Mouse (Mus musculus): Measurements from ENCODE around the gene Gm20388.
A peak's percentile ranks its signal among the peaks of the same experiment; 100 is the strongest.
"Not testable (repeated sequence)": the region's sequence is repeated elsewhere in the genome, so short reads cannot be mapped to it uniquely, and the experiment has no call there.

The Gm20388 gene

GRCm38 (mm10) chr8:120777732-120778131, 867.1 kb downstream of the Gm20388 start:
- DNase-seq: no peak

- no peak for DNase-seq
These were observed 868.5 kb downstream of the Gm20388 start for GRCm38 (mm10) chr8:120779106-120779505.

- no peak for DNase-seq
These were observed 873.1 kb downstream of the Gm20388 start for GRCm38 (mm10) chr8:120783781-120784180.

GRCm38 (mm10) chr8:120786753-120787152, 876.1 kb downstream of the Gm20388 start:
- DNase-seq: no peak

- DNase-seq: no peak
These were observed 877.0 kb downstream of the Gm20388 start for GRCm38 (mm10) chr8:120787631-120788030.

DNA sequence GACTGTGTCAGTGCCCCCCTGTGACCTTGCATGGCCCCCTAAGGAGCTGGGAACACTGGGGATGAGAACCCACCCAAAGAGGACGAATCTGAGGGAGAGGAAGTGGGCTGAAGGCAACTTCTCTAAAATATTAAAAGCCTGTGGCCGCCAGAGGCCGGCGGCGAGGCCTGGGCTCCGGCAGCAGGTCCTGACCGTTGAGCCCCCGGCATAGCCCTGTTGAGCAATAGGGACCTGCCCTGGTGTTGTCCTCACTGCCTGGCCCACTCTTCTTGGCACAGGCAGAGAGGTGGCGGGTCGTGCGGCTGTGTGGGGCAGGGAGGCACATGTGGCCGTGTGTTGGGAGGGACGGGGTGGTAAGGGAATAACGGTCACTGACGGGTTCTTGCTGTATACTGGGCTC, 882.1 kb downstream of the Gm20388 start:
- peak; percentile 44 for DNase-seq

DNA sequence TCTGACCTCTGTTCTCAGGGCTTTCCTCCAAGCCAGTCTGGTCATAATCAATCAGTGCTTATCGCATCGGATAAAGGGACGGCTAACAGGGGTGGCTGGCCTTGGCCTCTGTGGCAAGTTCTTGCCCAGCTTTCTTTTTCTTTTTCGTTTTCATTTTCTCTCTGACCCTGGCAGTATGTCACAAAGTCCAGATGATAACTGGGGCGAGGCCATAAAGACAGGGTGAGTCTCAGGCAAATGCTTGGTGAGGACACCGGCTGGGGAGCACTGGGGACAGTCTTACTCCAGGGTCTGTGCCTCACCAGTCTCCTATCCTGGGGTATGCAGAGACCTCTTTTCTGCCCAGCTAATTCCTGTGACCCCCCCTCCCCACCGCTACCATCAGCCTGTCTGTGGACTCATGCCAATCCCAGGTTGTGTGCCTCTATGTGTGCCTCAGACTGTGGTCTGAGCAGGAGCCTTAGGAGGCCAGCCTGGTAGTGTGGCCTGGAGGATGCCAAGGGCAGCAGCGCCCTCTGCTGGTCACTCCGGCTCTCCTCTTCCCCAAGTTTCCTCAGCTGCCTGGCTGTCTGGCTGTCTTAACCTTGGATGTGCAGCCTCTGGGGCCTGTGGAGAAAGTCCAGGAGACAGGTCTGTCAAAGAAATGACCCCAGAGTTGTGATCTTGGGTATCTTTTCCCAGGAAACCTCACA, 885.4 kb downstream of the Gm20388 start:
- peak; percentile 78 for DNase-seq

GRCm38 (mm10) chr8:120797019-120797727, 886.5 kb downstream of the Gm20388 start:
- no peak for DNase-seq

DNA sequence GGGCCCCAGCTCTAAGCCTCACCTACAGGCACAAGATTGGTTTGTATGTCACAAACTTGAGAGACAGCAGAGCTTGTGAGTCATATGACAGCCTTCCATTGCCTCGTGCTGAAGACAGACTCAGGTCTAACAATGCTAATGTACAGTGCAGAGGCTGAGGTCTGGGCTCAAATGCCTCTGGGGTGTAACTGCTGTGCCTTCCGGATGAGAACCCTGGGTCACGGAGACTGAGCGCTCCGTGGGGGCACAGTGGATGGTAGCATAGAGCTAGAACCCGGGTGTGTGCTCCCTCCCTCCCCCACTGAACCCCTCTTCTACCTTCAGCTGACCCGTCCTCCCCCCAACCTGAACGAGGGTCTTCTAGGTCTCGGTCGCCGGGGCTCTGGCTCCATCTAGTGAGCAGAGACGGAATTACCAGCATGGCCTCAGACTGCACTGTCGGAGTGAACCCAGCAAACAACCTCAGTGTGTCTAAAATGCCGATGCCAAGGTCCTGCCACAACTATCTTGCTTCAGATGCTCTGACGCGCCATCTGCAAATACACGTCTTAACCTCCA, 889.7 kb downstream of the Gm20388 start:
- peak; percentile 46 for DNase-seq

DNA sequence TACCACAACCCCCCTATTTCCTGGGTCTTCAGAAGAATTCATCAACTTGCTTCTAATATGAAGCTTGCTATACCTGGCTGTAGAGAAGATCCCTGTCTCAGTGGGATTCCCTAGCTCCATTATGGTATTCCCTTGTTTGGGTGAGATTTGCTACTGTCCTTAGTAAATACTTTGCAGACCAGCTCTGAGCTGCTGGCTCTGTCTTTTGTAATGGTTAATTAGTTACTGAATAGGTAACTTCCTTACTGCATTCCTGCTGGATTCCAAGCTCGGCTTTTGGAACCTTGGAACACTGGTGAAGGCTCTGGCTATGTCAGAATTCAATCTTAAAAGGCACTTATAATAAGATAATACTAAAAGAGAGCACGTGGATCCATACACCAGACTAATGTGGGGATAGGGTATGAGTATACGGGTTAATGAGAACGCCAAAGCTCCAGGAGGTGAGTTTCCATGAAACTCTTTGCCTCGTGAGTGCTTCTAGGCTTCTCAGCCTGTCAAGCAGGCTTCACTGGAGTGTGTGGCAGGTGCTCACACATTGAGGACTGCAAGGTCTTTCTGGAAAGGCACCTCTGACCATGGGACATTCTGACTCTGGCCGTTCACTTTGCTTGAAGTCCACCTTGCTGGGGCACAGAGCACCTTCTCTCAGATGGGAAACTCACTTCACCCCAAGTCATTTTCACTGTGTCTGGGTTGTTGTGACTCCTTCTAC, 893.2 kb downstream of the Gm20388 start:
- not testable (repeated sequence) for DNase-seq

- no peak for DNase-seq
These were observed 894.1 kb downstream of the Gm20388 start for GRCm38 (mm10) chr8:120804741-120805140.

- DNase-seq: no peak
These were observed 896.2 kb downstream of the Gm20388 start for GRCm38 (mm10) chr8:120806780-120807264.

GRCm38 (mm10) chr8:120807719-120808118, 897.1 kb downstream of the Gm20388 start:
- DNase-seq: no peak

DNA sequence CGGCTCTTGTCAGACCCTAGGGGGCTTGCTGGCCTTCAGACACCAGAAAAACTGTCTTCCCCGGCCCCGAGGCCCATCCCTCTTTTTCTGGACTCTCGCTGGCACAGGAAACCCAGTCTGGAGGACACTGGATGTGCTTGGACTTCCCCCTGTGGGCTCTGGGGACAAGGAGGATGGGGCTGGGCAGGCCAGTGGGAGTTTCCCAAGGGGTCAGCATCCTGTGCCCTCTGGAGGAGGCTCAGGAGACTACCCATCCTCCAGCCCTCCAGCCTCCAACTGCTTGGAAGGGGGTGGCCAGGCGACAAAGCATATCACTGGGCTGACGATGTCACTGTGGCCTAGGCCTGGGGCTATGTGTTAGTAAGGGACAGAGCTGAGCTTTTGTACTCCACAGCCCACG, 898.4 kb downstream of the Gm20388 start:
- DNase-seq: no peak

DNA sequence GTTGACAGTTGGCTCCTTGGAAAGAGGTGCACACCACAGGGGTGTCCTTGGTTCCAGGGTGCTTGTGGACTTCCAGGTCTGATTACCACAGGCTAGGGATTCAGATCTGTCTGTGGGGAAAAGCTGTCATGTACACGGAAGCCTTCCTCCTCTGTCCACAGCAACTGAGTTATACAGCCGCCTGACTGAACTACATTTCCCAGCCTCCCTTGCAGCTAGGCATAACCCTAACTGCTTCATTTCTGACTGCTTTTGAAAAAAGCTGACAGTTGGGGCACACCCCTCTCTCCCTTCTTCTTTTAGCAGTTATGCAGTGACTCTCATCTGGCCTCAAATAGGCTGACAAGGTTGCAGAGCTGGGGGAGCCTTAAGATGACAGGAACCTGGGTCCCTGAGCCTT, 901.3 kb downstream of the Gm20388 start:
- no peak for DNase-seq

- no peak for DNase-seq
These were observed 902.4 kb downstream of the Gm20388 start for GRCm38 (mm10) chr8:120813028-120813427.

DNA sequence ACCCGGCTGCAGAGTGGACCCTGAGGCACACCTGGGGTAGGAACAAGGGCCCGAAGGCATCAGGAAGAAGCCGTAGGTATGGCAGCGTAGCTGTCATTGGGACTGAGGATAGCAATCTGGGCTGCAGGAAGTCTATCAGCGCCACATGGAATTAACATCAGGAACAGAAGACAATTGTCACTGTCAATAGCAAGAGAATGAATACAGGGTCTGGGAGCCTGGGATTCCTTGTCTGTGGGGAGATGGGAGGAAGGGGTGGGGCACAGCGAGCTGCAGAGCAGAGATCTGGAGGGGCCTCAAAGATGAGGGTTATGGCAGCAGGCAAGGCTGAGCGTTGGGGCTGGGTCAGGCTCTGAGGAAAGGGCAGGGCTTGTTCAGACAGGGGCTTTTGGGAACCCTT, 903.2 kb downstream of the Gm20388 start:
- no peak for DNase-seq

DNA sequence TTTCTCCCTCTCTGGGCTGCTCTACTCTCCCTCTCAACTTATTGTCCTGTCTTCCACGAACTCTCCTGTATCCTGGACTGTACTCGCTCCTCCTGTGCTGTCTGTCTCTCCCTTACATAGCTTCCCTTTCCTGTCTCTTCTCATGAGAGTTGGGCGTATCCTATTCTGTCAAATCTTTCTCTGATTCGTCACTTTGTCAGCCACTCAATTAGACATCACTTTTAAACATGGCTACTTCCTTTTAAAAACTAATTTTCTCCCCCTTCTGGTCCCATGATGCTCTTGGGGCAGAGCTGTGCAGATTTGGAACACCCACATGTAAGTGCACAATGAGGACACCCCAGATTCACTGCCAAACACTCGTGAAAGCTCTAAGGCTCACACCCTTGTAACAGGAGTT, 905.7 kb downstream of the Gm20388 start:
- DNase-seq: no peak

- DNase-seq: no peak
These were observed 909.3 kb downstream of the Gm20388 start for GRCm38 (mm10) chr8:120819906-120820305.

DNA sequence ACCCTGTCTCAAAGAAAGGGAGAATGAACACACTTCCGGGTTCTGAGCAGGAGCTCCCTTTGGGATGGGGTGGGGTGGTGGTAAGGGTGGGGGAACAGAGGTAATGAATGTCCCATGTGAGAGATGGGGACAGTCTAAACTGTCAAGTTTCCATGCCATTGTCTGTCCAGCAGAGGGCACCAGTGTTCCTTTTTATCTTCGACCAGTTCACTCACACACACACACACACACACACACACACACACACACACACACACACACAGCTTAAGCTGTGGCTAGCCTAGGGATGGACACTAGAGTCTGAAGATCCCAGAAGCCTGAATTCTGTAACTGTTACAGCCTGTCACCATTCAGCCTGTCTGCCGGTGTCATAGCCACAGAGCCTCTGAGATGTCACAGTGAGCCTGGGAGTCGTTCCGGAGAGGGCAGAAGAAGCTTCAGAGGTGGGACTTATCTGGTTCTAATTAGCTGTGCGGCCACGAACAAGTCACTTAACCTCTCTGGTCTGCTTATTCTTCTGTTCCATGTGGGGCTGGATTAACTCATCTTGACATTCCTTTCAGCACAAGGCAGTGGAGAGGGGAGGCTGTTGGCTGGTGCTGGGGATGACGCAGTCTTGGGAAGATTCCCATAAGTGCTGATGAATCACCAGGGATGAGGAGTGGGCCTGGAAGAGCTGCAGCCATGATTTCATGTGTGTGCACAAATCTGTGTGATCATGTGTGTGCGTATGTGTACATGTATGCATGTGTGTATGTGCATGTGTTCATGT, 910.9 kb downstream of the Gm20388 start:
- peak; percentile 64 for DNase-seq

GRCm38 (mm10) chr8:120823331-120823730, 912.7 kb downstream of the Gm20388 start:
- DNase-seq: no peak

GRCm38 (mm10) chr8:120823887-120824286, 913.2 kb downstream of the Gm20388 start:
- no peak for DNase-seq

DNA sequence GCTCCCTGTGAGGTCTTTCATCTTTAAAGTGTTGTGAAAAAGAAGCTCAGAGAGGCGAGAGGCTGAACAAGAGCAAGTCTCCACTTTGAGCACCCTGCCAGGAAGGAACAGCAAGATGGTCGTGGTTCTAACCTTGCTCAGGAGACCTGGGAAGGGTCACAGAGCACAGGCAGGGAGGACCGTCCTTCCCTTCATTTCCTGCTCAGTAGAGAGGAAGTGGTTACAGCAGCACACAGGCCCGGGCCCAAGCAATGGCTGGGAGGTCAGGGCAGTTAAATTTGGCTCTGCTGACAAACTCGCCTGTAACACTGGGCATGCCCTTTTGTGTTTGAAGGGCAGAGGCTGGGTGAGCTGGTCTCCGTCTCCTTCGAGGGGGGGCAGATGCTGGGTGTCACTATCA, 914.0 kb downstream of the Gm20388 start:
- no peak for DNase-seq

Data from liver (tissue).